Mouse (Mus musculus): ENCODE results near the gene Cyb5r3.

Cyb5r3 gene

GRCm38 (mm10) chr15:83122566-83123145, 49.7 kb downstream of the Cyb5r3 start, which contains the start of gene Rrp7a:
Gene Rrp7a (minus strand): TSS chr15:83122801.
- in situ Hi-C loops (cut with MboI; ENCODE audit: low pct_unique_long_range_greater_than_20kb in 1 of 2, low sequenced_read_pairs in 2 of 2, unreplicated experiment in 1 of 2), result no loop called here

GRCm38 (mm10) chr15:83121709-83122565, 50.5 kb downstream of the Cyb5r3 start:
- in situ Hi-C loops (cut with MboI; ENCODE audit: low pct_unique_long_range_greater_than_20kb in 1 of 2, low sequenced_read_pairs in 2 of 2, unreplicated experiment in 1 of 2), result no loop called here

- in situ Hi-C loops (cut with MboI; ENCODE audit: low pct_unique_long_range_greater_than_20kb in 1 of 2, low sequenced_read_pairs in 2 of 2, unreplicated experiment in 1 of 2), result no loop called here
Observed at GRCm38 (mm10) chr15:83118360-83118759, 54.0 kb downstream of the Cyb5r3 start.

DNA sequence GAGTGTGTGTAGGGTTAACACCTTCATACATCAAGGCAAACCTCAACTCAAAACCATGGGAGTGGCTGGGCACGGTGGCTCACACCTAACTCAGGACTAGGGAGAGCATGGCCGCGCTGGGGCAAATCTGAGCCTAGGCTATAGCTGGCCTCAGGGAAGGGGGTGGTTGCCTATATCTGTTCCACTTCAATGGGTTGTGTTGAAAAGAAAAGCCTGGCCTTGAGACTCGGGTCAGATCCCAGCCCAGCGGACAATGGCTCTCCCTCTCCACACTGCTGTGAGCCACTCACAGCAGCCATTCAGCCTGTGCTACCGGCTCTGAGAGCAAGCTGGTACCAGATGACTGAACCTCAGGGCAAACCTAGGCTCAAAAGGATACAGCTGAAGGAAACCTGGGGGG, 57.3 kb downstream of the Cyb5r3 start:
- in situ Hi-C loops (cut with MboI; ENCODE audit: low pct_unique_long_range_greater_than_20kb in 1 of 2, low sequenced_read_pairs in 2 of 2, unreplicated experiment in 1 of 2), result no loop called here

- in situ Hi-C loops (cut with MboI; ENCODE audit: low pct_unique_long_range_greater_than_20kb in 1 of 2, low sequenced_read_pairs in 2 of 2, unreplicated experiment in 1 of 2), result no loop called here
Observed at GRCm38 (mm10) chr15:83114106-83114505, 58.3 kb downstream of the Cyb5r3 start.

GRCm38 (mm10) chr15:83112898-83113297, 59.5 kb downstream of the Cyb5r3 start:
- in situ Hi-C loops (cut with MboI; ENCODE audit: low pct_unique_long_range_greater_than_20kb in 1 of 2, low sequenced_read_pairs in 2 of 2, unreplicated experiment in 1 of 2), result no loop called here

DNA sequence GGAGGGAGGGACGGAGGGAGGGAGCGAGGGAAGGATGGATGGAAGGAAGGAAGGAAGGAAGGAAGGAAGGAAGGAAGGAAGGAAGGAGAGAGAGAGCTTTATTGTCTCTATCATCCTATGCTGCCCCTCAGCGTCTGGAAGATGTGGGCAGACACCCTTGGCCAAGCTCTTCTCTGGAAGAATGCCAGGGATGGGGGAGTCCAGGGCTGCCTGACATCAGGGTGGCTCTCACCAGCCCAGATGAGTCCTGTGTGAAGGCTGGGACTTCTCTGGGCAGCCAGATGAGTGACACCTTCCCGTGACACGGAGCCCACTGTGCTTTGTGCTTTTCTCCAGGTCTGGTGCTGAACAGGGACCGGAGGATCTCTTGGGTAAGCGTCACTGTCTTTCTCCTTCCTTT, 60.5 kb downstream of the Cyb5r3 start:
- in situ Hi-C loops (cut with MboI; ENCODE audit: low pct_unique_long_range_greater_than_20kb in 1 of 2, low sequenced_read_pairs in 2 of 2, unreplicated experiment in 1 of 2), result no loop called here

DNA sequence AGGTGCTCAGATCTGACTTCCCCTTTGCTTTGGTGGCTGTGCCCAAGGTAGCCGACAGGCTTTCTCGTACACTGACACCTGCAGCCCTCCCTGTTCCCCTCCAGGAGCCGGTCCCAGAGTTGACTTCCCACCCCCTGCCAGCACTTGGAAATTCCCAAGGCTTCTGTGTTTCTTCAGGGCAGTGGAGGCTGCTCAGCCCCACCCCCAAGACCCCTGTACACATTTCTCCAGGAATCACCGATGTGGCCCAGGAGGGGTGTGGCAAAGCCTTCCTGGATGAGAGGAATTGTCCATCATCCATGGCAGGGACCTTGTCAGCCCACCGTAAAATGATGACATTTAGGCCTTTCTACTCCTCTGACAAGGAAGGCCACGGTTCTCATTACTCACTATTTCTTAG, 61.1 kb downstream of the Cyb5r3 start:
- in situ Hi-C loops (cut with MboI; ENCODE audit: low pct_unique_long_range_greater_than_20kb in 1 of 2, low sequenced_read_pairs in 2 of 2, unreplicated experiment in 1 of 2), result no loop called here

- in situ Hi-C loops (cut with MboI; ENCODE audit: low pct_unique_long_range_greater_than_20kb in 1 of 2, low sequenced_read_pairs in 2 of 2, unreplicated experiment in 1 of 2), result no loop called here
Observed at GRCm38 (mm10) chr15:83107814-83108213, 64.6 kb downstream of the Cyb5r3 start.

- in situ Hi-C loops (cut with MboI; ENCODE audit: low pct_unique_long_range_greater_than_20kb in 1 of 2, low sequenced_read_pairs in 2 of 2, unreplicated experiment in 1 of 2), result no loop called here
Observed at GRCm38 (mm10) chr15:83106426-83106825, 66.0 kb downstream of the Cyb5r3 start.

All from mouse embryonic stem cell (cell line).